In genomic region chr9:79965600-79966392, GRCm38 (mm10) we compare ENCODE assay signal across 12 mouse cellular contexts. TPM values are rescaled to one million over a fixed set of nuclear protein-coding genes. Genes with fewer than 3 reads are reported as not detected.
DNase-seq lines count a peak whose midpoint lies in the region; ATAC-seq and TF ChIP-seq lines count a peak whose summit lies in the region.
"Had no signal": no experiment of that assay in that cellular context is flagged by ENCODE, and none has a peak within 500 bp of the region (broad histone marks: within the 10 kb centered on the region; RNA-seq: fewer than 3 reads in every experiment).

No protein-coding gene starts in this region.

- peak; percentile 28 to 44 for DNase-seq in lung, adult 18-20 months
- DNase-seq in lung, postnatal 25 days (ENCODE audit: low spot score), result no peak
- peak; percentile 62 for DNase-seq in gastrocnemius, postnatal 25 days
- peak; percentile 39 for DNase-seq in kidney, postnatal 10 days
- no peak for DNase-seq in forebrain, postnatal 0 days
- no peak for DNase-seq in urinary bladder, postnatal 36 days (ENCODE audit: low spot score in 2 of 2)
- DNase-seq in ovary, postnatal 14 days (ENCODE audit: low spot score), result no peak
- DNase-seq: left cerebral cortex, postnatal 4 days; right cerebral cortex, postnatal 14 days had no signal

- H3K27ac ChIP-seq in stomach, embryonic 16.5 days (ENCODE audit: low read length), result no peak overlapping the region
- no peak overlapping the region for H3K27ac ChIP-seq in forebrain, postnatal 0 days (ENCODE audit: low read depth, low read length)

- H3K27me3 ChIP-seq in stomach, embryonic 16.5 days (ENCODE audit: control insufficient read depth, insufficient read depth, low read length), result no peaks in the 10 kb centered on the region
- H3K27me3 ChIP-seq in forebrain, postnatal 0 days (ENCODE audit: insufficient read depth, low read length), result no peaks in the 10 kb centered on the region

- WGBS in stomach, embryonic 16.5 days, result 54% methylated on average over 14 of the region's 14 CpGs
- WGBS in forebrain, postnatal 0 days, result 86% methylated on average over 14 of the region's 14 CpGs

- H3K9me3 ChIP-seq in stomach, embryonic 16.5 days (replicated peaks; ENCODE audit: control insufficient read depth, low read length), result no peaks in the 10 kb centered on the region
- H3K9me3 ChIP-seq in forebrain, postnatal 0 days (ENCODE audit: low read length), result no peaks in the 10 kb centered on the region
- H3K9me3 ChIP-seq: G1E had no signal

- ATAC-seq in stomach, embryonic 16.5 days (ENCODE audit: insufficient read depth, low FRiP score), result no peak
- no peak for ATAC-seq in forebrain, postnatal 0 days
- ATAC-seq: hindbrain, embryonic 16.5 days had no signal

- TF ChIP-seq CTCF in forebrain, postnatal 0 days (IDR thresholded peaks at IDR 0.05; ENCODE audit: low read depth), result no peak

- no peak overlapping the region for H3K9ac ChIP-seq in stomach, embryonic 16.5 days (ENCODE audit: low read length)
- no peak overlapping the region for H3K9ac ChIP-seq in forebrain, postnatal 0 days

- H3K4me1 ChIP-seq in stomach, embryonic 16.5 days (ENCODE audit: control insufficient read depth, insufficient read depth, low read length), result peaks cover 11% of the 10 kb centered on the region; the same call in 1 of the 2 replicates
- no peaks in the 10 kb centered on the region for H3K4me1 ChIP-seq in forebrain, postnatal 0 days (ENCODE audit: insufficient read depth)

- H3K4me3 ChIP-seq in stomach, embryonic 16.5 days (replicated peaks; ENCODE audit: low read length), result no peak overlapping the region
- H3K4me3 ChIP-seq in forebrain, postnatal 0 days (ENCODE audit: low read depth, low read length), result no peak overlapping the region

- no peaks in the 10 kb centered on the region for H3K36me3 ChIP-seq in stomach, embryonic 16.5 days (ENCODE audit: control insufficient read depth, insufficient read depth, low read length)
- no peaks in the 10 kb centered on the region for H3K36me3 ChIP-seq in forebrain, postnatal 0 days (ENCODE audit: insufficient read depth)
- H3K36me3 ChIP-seq: G1E had no signal

- peak overlapping the region; percentile 18; the same call in 1 of the 2 replicates for H3K4me2 ChIP-seq in stomach, embryonic 16.5 days (ENCODE audit: low read depth, low read length)
- no peak overlapping the region for H3K4me2 ChIP-seq in forebrain, postnatal 0 days (ENCODE audit: low read depth)

RNA-seq across cellular contexts. Expression of gene Filip1, which starts 46.9 kb away (rescaled TPM):
- total RNA-seq in gastrocnemius, postnatal 25 days (2021), result 10 to 100 TPM; 61.3 to 87.3 TPM
- 11.1 and 11.6 TPM in 2 replicates for polyA plus RNA-seq in stomach, embryonic 16.5 days (2015; fragmentation: Nextera tagmentation; extraction: Ambion mirVana)
- 8.1 and 9.2 TPM in 2 replicates for total RNA-seq in forebrain, postnatal 0 days (2014; rRNA removed)
- 2.6 and 5.9 TPM in 2 replicates for polyA plus RNA-seq in forebrain, postnatal 0 days (2015; fragmentation: Nextera tagmentation; extraction: Ambion mirVana)
- polyA plus RNA-seq: G1E had no signal

Comparison
In these comparisons a context has a peak if more than half of its experiments do, and no peak if none do; other contexts are left out.
1. DNase-seq: peak in lung, adult 18-20 months (2 of 2), gastrocnemius, postnatal 25 days (single experiment) and kidney, postnatal 10 days (single experiment); none in lung, postnatal 25 days (single experiment), forebrain, postnatal 0 days (single experiment), urinary bladder, postnatal 36 days (0 of 2) and ovary, postnatal 14 days (single experiment).